Mouse (Mus musculus) liver, postnatal 0 days (tissue): Measurements from ENCODE around the gene Gpr161.

Experiments
- CTCF ChIP-seq: sonication (generic); IDR thresholded peaks from 2 replicates; pipeline ENCODE4 v1.5.1; 2016; ENCODE audit warnings: antibody characterized with exemption, low read depth
- EP300 ChIP-seq: IDR thresholded peaks from 2 replicates; pipeline ENCODE4 v1.6.1; 2016; ENCODE audit warnings: antibody characterized with exemption, low read depth, mild to moderate bottlenecking

DNA sequence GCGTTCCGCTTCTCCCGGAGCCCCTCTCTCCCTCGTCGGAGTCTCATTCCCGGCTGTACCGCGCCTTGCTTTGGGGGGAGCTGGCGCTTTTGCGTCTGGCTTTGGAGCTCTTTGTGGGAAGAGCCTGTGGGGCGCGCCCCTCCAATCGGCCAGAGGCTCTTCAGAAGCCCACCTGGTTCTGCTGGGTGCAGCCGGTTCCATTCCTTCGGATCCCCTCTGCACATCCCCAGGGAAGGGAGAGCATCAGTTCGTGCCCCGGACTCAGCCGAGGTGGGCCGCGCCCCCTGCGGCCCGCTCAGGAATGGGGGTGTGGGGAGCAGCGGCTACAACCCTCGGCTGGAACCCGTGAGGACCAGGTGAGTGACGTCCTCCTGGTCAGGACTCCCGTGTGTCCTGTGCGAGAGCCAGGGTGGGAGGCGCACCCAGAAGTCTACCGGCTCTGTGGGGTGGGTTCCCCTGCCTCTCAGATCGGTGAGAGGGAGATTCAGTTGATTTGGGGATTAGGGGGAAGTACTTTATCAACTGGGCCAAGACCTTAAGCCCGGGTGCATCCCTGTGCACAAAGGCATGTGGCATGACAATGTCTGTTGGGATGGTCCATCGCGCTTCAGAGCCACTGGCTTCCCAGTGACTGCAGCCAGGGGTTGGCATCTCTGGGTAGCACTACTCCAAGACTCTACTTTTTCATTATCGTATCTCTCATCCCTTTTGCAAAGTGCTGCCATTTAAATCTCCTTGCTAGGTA, 13.2 kb upstream of the Gpr161 start:
- TF ChIP-seq CTCF (no peak), EP300 (no peak)
